In genomic region chr17:31254463-31254931, GRCm38 (mm10) we compare ENCODE assay signal across 9 mouse cellular contexts. TPM values are rescaled to one million over a fixed set of nuclear protein-coding genes. Genes with fewer than 3 reads are reported as not detected.
DNase-seq lines count a peak whose midpoint lies in the region; ATAC-seq and TF ChIP-seq lines count a peak whose summit lies in the region.
"Had no signal": no experiment of that assay in that cellular context is flagged by ENCODE, and none has a peak within 500 bp of the region (broad histone marks: within the 10 kb centered on the region; RNA-seq: fewer than 3 reads in every experiment).

No protein-coding gene starts in this region.

- H3K9ac ChIP-seq in intestine, embryonic 14.5 days (ENCODE audit: low read length), result no peak overlapping the region

- H3K4me1 ChIP-seq in intestine, embryonic 14.5 days (replicated peaks; ENCODE audit: control insufficient read depth, insufficient read depth, low read length), result no peaks in the 10 kb centered on the region

- WGBS in intestine, embryonic 14.5 days, result 16% methylated on average over 9 of the region's 9 CpGs

- H3K27me3 ChIP-seq in intestine, embryonic 14.5 days (replicated peaks; ENCODE audit: control insufficient read depth, insufficient read depth, low read length), result no peaks in the 10 kb centered on the region

- peak; percentile 63 for ATAC-seq in intestine, embryonic 14.5 days (replicated peaks; ENCODE audit: low FRiP score, low TSS enrichment, low read depth)

- intact Hi-C loops in gastrocnemius, adult 2 months (cut with DNase I), result loop anchor here (1.0 to 2.0 kb wide), 4 partner anchors 17 to 88 kb away; no protein-coding TSS in a partner anchor
- intact Hi-C loops in left cerebral cortex, postnatal 10 days (cut with DNase I), result loop anchor here (1.0 kb wide), 1 partner anchor 55 kb away; no protein-coding TSS in a partner anchor

- peak; percentile 99; the same call in 1 of the 2 replicates for TF ChIP-seq CTCF in gastrocnemius, adult 2 months (IDR thresholded peaks at IDR 0.05)

- H3K4me3 ChIP-seq in gastrocnemius, adult 2 months, result no peak overlapping the region
- no peak overlapping the region for H3K4me3 ChIP-seq in intestine, embryonic 14.5 days (ENCODE audit: low read depth, low read length)

- H3K9me3 ChIP-seq in intestine, embryonic 14.5 days (ENCODE audit: control insufficient read depth, low read length), result no peaks in the 10 kb centered on the region

- H3K4me2 ChIP-seq in intestine, embryonic 14.5 days (ENCODE audit: low read length), result no peak overlapping the region

- DNase-seq in T-cell, adult 2 months (ENCODE audit: low spot score), result peak; percentile 64
- peak; percentile 95 to 97 for DNase-seq in cerebellum, postnatal 14 days
- peak; percentile 91 for DNase-seq in gastrocnemius, adult 2 months
- peak; percentile 78 for DNase-seq in intestine, embryonic 14.5 days (ENCODE audit: low spot score)
- peak; percentile 77 to 83 for DNase-seq in left cerebral cortex, postnatal 10 days (ENCODE audit: extremely low spot score in 1 of 2, low spot score in 2 of 2)
- peak; percentile 76 for DNase-seq in mesoderm, embryonic 11.5 days (ENCODE audit: low read depth, low spot score)
- DNase-seq in right cerebral cortex, postnatal 25 days, result peak; percentile 77
- peak; percentile 51 for DNase-seq in yolk sac, embryonic 10.5 days (ENCODE audit: low spot score)

- peak overlapping the region; percentile 32 for H3K27ac ChIP-seq in gastrocnemius, adult 2 months
- no peak overlapping the region for H3K27ac ChIP-seq in intestine, embryonic 14.5 days (ENCODE audit: low read depth)

- H3K36me3 ChIP-seq in intestine, embryonic 14.5 days (ENCODE audit: control insufficient read depth, insufficient read depth, low read length), result no peaks in the 10 kb centered on the region

RNA-seq across cellular contexts. Expression of gene Rsph1, which starts 22.7 kb away (rescaled TPM):
- total RNA-seq in gastrocnemius, adult 2 months (2021), result 10 to 100 TPM in 1 of 2 experiments, 1 to 10 TPM in 1; 4.7 to 17.5 TPM
- polyA plus RNA-seq in intestine, embryonic 14.5 days (2014; fragmentation: Nextera tagmentation; extraction: Ambion mirVana), result 0.80 and 1.2 TPM in 2 replicates
- total RNA-seq in left cerebral cortex, postnatal 10 days (2021), result 10 to 100 TPM; 12.1 to 14.2 TPM

RNA-seq across cellular contexts. Expression of gene Slc37a1, which starts 32.1 kb away (rescaled TPM):
- total RNA-seq in gastrocnemius, adult 2 months (2021), result 1 to 10 TPM; 3.0 to 4.2 TPM
- polyA plus RNA-seq in intestine, embryonic 14.5 days (2014; fragmentation: Nextera tagmentation; extraction: Ambion mirVana), result 14.7 and 14.8 TPM in 2 replicates
- 1 to 10 TPM; 6.7 to 7.5 TPM for total RNA-seq in left cerebral cortex, postnatal 10 days (2021)

RNA-seq across cellular contexts. Expression of gene Ubash3a, which starts 46.8 kb away (rescaled TPM):
- not detected for total RNA-seq in gastrocnemius, adult 2 months (2021)
- polyA plus RNA-seq in intestine, embryonic 14.5 days (2014; fragmentation: Nextera tagmentation; extraction: Ambion mirVana), result 0.14 and 0.19 TPM in 2 replicates
- total RNA-seq in left cerebral cortex, postnatal 10 days (2021), result not detected

RNA-seq across cellular contexts. Expression of gene Tmprss3, which starts 55.7 kb away (rescaled TPM):
- total RNA-seq in gastrocnemius, adult 2 months (2021), result not detected
- polyA plus RNA-seq in intestine, embryonic 14.5 days (2014; fragmentation: Nextera tagmentation; extraction: Ambion mirVana), result 0.12 TPM in 2 replicates
- total RNA-seq in left cerebral cortex, postnatal 10 days (2021), result not detected
- polyA plus RNA-seq: gonadal fat pad, adult 2 months had no signal
